In the genomic region with DNA sequence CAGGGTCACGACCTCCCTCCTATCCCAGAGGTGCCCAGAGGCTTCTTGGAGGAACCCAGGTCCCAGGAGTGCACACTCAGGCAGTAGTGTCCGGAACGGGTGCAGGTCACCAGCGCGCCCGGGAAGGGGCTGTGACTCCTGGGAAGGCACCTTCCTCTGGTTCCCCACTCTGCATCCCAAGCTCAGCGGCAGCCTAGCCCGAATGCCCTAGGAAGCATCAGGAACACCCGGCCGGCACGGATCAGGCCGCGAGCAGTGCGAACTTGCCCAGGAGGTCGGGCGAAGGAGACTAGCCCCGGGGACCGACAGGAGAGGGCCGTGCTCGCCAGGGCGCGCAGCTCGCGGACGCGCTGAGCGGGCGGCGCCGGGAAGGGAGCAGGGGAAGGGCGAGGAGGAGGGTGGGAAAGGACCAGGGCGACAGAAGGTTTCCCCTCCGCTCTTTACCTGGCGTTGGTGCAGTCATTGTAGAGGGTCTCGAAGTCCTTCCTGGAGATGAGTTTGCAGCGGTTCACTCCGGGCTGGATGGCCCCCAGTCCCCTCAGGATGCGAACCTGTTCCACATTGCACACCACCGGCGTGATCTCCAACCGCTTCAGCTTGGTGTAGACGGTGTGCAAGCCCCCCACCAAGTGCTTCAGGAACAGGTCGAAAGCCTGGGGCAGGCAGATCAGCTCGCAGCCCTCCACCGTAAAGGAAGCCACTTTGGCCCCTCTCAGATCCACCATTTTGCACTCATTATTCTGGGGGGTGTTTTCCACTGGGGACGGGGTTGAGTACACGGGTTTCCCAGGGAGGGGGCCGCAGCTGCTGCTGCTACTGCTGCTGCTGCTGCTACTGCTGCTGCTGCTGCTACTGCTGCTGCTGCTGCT, we compare ENCODE assay signal across 7 mouse cellular contexts. TPM values are rescaled to one million over a fixed set of nuclear protein-coding genes. Genes with fewer than 3 reads are reported as not detected.
DNase-seq lines count a peak whose midpoint lies in the region; ATAC-seq lines count a peak whose summit lies in the region.

No protein-coding gene starts in this region.

- H3K4me3 ChIP-seq in brown adipose tissue, adult 24 weeks (ENCODE audit: insufficient read depth, low read depth, low read length), result peak overlapping the region; percentile 85
- peak overlapping the region; percentile 69 for H3K4me3 ChIP-seq in forebrain, embryonic 15.5 days
- peak overlapping the region; percentile 84 for H3K4me3 ChIP-seq in hindbrain, embryonic 13.5 days
- peak overlapping the region; percentile 85 for H3K4me3 ChIP-seq in limb, embryonic 12.5 days (replicated peaks)
- peak overlapping the region; percentile 94 for H3K4me3 ChIP-seq in midbrain, embryonic 10.5 days

- peak overlapping the region; percentile 89 for H3K4me2 ChIP-seq in forebrain, embryonic 15.5 days (replicated peaks)
- peak overlapping the region; percentile 66 for H3K4me2 ChIP-seq in hindbrain, embryonic 13.5 days
- H3K4me2 ChIP-seq in limb, embryonic 12.5 days, result peak overlapping the region; percentile 74

- ATAC-seq in forebrain, embryonic 15.5 days (replicated peaks), result peak; percentile 62
- peak; percentile 63 for ATAC-seq in hindbrain, embryonic 13.5 days (ENCODE audit: low FRiP score)
- peak; percentile 37 for ATAC-seq in limb, embryonic 12.5 days (ENCODE audit: insufficient number of reproducible peaks, insufficient read depth, low FRiP score, low TSS enrichment, low read depth)

- H3K36me3 ChIP-seq in forebrain, embryonic 15.5 days, result no peaks in the 10 kb centered on the region
- H3K36me3 ChIP-seq in hindbrain, embryonic 13.5 days, result no peaks in the 10 kb centered on the region
- H3K36me3 ChIP-seq in limb, embryonic 12.5 days, result no peaks in the 10 kb centered on the region
- no peaks in the 10 kb centered on the region for H3K36me3 ChIP-seq in midbrain, embryonic 10.5 days

- peak; percentile 78 for DNase-seq in ZHBTc4 (ENCODE audit: low read depth, low spot score)
- peak; percentile 74 for DNase-seq in midbrain, embryonic 10.5 days (ENCODE audit: low spot score)
- DNase-seq in spleen, postnatal 10 days (ENCODE audit: low spot score in 2 of 2), result peak; percentile 54 to 56

- peak overlapping the region; percentile 86 for H3K27ac ChIP-seq in brown adipose tissue, adult 24 weeks (replicated peaks; ENCODE audit: low read depth, low read length)
- peak overlapping the region; percentile 89 for H3K27ac ChIP-seq in forebrain, embryonic 15.5 days (replicated peaks)
- peak overlapping the region; percentile 98 for H3K27ac ChIP-seq in hindbrain, embryonic 13.5 days
- peak overlapping the region; percentile 98 for H3K27ac ChIP-seq in limb, embryonic 12.5 days
- H3K27ac ChIP-seq in midbrain, embryonic 10.5 days (replicated peaks), result peak overlapping the region; percentile 97

- whole genome bisulfite sequencing in forebrain, embryonic 15.5 days, result under 1% methylated on average over 46 of the region's 48 CpGs
- WGBS in hindbrain, embryonic 13.5 days, result under 1% methylated on average over 48 of the region's 48 CpGs
- under 1% methylated on average over 46 of the region's 48 CpGs for WGBS in limb, embryonic 12.5 days
- under 1% methylated on average over 47 of the region's 48 CpGs for WGBS in midbrain, embryonic 10.5 days

- H3K27me3 ChIP-seq in forebrain, embryonic 15.5 days, result peaks cover 3% of the 10 kb centered on the region; the same call in 1 of the 2 replicates
- no peaks in the 10 kb centered on the region for H3K27me3 ChIP-seq in hindbrain, embryonic 13.5 days
- H3K27me3 ChIP-seq in limb, embryonic 12.5 days, result peaks cover 3% of the 10 kb centered on the region; the same call in 1 of the 2 replicates
- H3K27me3 ChIP-seq in midbrain, embryonic 10.5 days (ENCODE audit: low read depth, poor library complexity, severe bottlenecking), result no peaks in the 10 kb centered on the region

- peak overlapping the region; percentile 71 for H3K9ac ChIP-seq in forebrain, embryonic 15.5 days (replicated peaks)
- H3K9ac ChIP-seq in hindbrain, embryonic 13.5 days, result peak overlapping the region; percentile 96
- H3K9ac ChIP-seq in limb, embryonic 12.5 days (replicated peaks), result peak overlapping the region; percentile 94

- H3K4me1 ChIP-seq in brown adipose tissue, adult 24 weeks (ENCODE audit: control insufficient read depth, insufficient read depth, insufficient read length, low read length), result peaks cover 2% of the 10 kb centered on the region; the same call in 1 of the 2 replicates
- H3K4me1 ChIP-seq in forebrain, embryonic 15.5 days, result peaks cover 31% of the 10 kb centered on the region
- peaks cover 31% of the 10 kb centered on the region for H3K4me1 ChIP-seq in hindbrain, embryonic 13.5 days (replicated peaks)
- peaks cover 28% of the 10 kb centered on the region for H3K4me1 ChIP-seq in limb, embryonic 12.5 days (replicated peaks)
- peaks cover 46% of the 10 kb centered on the region for H3K4me1 ChIP-seq in midbrain, embryonic 10.5 days

- H3K9me3 ChIP-seq in forebrain, embryonic 15.5 days, result no peaks in the 10 kb centered on the region
- no peaks in the 10 kb centered on the region for H3K9me3 ChIP-seq in hindbrain, embryonic 13.5 days
- no peaks in the 10 kb centered on the region for H3K9me3 ChIP-seq in limb, embryonic 12.5 days
- H3K9me3 ChIP-seq in midbrain, embryonic 10.5 days (replicated peaks), result no peaks in the 10 kb centered on the region

RNA-seq across cellular contexts. Expression of a gene that starts 1.3 kb away (rescaled TPM):
- 1.5 and 2.3 TPM in 2 replicates for polyA plus RNA-seq in brown adipose tissue, adult 24 weeks (2012; ENCODE audit: insufficient read depth, insufficient read length, missing spikeins)
- polyA plus RNA-seq in forebrain, embryonic 15.5 days (2015; fragmentation: Nextera tagmentation; extraction: Ambion mirVana), result 7.8 and 8.4 TPM in 2 replicates
- polyA plus RNA-seq in hindbrain, embryonic 13.5 days (2015; fragmentation: Nextera tagmentation; extraction: Ambion mirVana), result 19.8 and 20.5 TPM in 2 replicates
- 22.6 and 23.9 TPM in 2 replicates for polyA plus RNA-seq in limb, embryonic 12.5 days (2016; fragmentation: Nextera tagmentation; extraction: Ambion mirVana)
- 10.1 and 13.1 TPM in 2 replicates for polyA plus RNA-seq in midbrain, embryonic 10.5 days (2016; fragmentation: Nextera tagmentation; extraction: Ambion mirVana)

Comparison
In these comparisons a context has a peak if more than half of its experiments do, and no peak if none do; other contexts are left out.
1. Peak in every context shown above with its lines: DNase-seq, ATAC-seq, H3K4me3 ChIP-seq and H3K27ac ChIP-seq.